Mouse (Mus musculus) retina, postnatal 7 days (tissue): Measurements from ENCODE around the gene Tmcc1.

Source experiments
- DNase-seq: peaks from one replicate; pipeline ENCODE4 v3.0.0-alpha.2; 2012; ENCODE audit warnings: low read depth, low spot score

Tmcc1 gene

GRCm38 (mm10) chr6:115993463-115994145 lies 199.7 kb downstream of the Tmcc1 start:
- no peak for DNase-seq

DNA sequence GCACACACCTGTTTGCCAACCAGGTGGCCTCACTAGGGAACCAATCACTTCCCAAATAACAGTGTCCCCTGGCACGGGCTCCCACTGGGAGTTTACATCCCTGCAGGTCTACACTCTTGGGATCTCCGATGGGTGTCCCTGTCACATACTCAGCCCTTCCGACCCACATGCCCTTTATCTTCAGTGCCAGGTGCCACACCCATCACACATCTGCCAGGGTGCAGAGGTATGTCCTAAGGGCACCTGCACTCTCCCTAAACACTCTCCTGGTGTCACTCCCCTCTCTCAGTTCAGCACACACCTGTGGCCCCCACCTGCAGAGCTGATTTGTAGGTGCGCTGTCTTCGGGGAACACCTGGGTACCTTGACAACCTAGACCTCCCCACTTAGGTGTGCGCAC lies 200.3 kb downstream of the Tmcc1 start:
- no peak for DNase-seq

DNA sequence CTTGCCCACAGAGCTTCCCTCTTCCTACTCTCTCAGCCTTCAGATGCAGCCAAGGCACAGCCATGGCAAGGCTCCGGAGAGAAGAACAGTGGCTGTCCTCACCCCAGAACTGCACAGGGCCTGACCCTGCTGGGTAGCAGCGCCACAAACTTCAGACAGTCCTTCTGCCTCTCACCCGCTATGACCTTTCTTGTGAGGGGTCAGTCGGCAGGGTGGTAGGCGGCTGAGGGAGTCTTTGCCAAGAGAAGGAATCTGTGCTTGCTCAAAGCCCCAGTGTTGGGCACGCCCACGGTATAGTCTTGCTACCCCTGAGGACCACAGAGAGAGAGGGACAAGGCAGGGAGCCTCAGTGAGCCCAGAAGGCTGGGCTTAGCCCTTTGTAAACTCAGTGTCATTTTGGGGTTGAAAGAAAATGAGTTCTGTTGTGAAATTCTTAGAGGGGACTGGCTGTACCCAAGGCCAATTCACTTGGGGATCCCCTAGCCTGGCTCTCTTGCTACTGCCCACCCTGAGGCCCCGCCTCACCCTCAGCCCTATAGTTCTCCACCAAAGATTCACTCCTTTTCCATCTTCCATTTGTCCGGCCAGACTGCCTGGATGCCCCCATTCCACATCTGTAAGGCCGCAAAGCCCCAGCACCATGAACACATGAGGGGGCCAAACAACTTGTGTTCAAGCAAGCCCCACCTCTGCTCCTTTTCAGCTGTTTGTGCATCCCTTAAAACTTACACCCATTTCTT lies 201.2 kb downstream of the Tmcc1 start:
- DNase-seq = no peak

- DNase-seq = no peak
These were observed 202.0 kb downstream of the Tmcc1 start for GRCm38 (mm10) chr6:115991108-115991880.

DNA sequence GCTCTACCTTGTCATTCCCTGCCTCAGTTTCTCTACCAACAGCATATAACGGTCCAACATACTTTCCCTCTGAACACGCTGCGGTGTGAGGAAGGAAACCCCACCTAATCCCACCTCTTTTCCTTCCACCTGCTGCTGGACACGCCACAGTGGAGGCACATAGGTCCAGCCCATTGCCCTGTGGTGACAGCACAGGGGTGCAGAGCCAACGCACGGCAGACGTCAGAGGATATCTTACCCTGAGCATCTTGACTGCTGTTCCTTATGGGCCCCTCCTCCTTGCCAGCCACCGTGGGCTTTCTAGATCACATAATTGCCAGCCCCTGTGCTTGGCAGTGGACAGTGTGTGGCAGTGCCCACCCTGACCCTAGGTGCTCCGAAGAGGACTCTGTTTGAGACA lies 202.8 kb downstream of the Tmcc1 start:
- DNase-seq = no peak

- no peak for DNase-seq
These were observed 203.2 kb downstream of the Tmcc1 start for GRCm38 (mm10) chr6:115990056-115990455.

DNA sequence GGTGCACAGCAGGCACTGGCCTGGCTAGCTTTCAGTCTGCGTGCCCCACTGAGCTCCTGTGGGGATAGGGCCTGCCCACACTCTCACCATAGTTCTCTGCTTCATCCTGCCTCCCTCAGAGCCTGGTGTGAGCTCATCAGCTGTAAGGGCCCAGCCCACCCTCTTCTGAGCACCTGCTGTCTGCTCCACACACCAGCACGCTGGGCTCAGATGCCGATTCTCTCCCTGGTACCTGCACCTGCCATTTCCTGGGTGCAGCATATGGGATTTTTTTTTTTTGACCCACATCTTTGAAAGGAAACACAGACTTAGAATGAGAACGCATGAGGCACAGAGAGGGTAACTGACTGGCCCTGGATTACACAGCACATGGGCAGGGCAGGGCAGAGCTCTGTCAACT lies 203.7 kb downstream of the Tmcc1 start:
- no peak for DNase-seq

DNA sequence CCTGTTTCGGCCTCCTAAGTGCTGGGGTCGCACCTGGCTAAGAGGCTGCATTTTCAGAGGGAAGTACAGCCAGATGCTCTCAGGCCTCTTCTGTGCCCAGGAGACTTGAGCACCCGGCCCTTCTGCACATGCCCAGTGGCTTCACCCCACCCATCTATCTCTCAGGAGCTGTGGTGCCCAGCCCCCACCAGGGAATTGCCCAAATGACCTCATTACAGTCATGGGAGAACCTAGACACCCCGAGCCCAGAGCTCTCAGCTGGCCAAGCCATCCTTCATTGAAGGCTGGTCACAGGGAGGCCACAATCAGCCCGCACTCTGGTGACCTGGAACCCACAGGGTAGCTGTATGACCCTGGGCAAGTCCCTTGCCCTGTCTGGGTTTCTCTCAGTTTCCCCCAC lies 204.3 kb downstream of the Tmcc1 start:
- DNase-seq = no peak

- DNase-seq = no peak
These were observed 206.1 kb downstream of the Tmcc1 start for GRCm38 (mm10) chr6:115987096-115987747.

GRCm38 (mm10) chr6:115986472-115987095 lies 206.7 kb downstream of the Tmcc1 start:
- no peak for DNase-seq

DNA sequence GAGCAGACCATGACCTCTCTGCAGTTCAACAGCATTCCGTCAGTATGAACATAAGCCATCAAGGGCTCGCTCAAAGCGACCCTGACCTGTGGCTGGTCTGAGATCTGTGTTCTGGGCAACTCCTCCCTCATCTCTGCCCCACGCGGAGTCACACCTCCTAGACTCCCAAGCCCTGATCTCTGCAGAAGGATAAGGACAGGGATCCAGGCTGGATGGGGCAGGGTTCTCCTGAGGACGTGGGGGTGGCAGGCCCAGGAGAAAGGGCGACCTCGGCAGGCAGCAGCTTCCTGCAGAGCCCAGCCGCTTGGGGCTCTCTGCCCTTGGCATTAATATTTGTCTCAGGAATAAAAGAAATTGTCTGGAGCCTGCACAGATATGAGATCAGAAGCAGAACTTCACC lies 207.7 kb downstream of the Tmcc1 start:
- no peak for DNase-seq

- DNase-seq = no peak
These were observed 208.7 kb downstream of the Tmcc1 start for GRCm38 (mm10) chr6:115984580-115984979.

DNA sequence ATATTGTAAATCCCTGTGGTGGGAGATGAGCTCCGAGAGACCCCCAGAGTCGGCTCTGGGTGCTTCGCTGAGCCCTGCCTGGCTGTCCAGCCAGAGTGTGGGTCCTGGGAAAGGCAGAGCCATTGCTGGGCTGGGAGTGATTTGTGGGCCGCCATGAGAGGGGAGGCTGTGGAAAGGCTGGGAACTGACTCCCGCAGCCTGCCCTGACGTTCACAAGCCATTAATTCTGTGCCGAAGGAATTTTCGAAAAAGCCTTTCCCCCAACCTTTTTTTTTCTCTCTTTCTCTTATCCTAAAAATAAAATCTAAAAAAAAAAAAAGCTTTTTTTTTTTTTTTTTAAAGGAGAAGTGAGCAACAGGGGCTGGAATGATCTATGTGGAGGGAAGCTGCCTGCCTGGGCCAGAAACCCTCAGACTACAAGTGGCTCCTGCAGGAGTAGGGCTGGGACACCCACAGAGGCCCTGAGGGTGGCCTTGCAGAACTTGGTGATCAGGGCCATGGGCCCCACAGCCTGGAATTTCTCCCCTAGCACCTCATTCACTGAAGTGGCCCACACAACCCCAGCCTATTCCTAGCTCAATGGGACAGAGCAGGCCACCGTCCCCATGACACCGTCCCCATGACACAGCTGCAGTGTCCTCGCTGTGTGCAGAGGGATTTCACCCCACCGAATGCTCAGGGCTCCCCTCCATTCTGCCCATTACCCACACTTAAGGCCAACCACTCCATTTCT lies 209.8 kb downstream of the Tmcc1 start:
- DNase-seq = no peak

DNA sequence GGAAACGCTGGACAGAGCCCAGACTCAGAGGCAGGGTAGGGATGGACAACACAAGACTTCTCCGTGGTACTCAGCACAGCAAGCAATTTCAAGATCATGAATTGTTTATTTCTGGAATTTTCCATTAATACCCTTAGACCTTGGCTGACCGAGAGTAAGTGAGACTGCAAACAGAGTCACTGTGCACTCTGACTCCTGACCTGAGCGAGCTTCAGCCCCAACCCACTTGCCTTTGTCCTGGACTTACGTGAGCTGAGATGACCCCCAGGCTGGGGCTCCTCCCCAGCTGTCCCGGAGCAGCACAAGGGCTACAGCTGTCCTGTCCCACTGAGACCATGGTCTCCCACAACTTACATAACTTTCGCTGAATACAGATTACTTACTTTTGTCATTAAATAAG lies 210.4 kb downstream of the Tmcc1 start:
- no peak for DNase-seq

DNA sequence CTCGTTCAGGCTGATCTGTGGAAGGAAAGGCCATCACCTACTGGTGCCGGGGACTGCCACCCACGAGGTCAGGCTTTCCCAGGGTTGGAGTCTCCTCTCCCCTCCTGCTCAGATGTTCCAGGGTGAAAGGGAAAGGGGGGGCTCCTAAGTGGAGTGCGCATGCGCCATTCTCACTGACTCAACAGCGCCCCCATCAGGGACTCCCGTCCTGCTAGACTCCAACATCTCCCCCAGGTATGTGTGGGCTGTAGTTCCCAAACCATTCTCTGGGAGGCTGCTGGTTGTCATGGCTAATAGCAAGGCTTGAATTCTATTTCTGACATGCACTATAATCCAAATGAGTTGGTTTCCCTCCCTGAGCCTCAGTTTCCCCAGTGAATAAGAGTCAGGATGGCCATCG lies 214.7 kb downstream of the Tmcc1 start:
- DNase-seq = no peak

DNA sequence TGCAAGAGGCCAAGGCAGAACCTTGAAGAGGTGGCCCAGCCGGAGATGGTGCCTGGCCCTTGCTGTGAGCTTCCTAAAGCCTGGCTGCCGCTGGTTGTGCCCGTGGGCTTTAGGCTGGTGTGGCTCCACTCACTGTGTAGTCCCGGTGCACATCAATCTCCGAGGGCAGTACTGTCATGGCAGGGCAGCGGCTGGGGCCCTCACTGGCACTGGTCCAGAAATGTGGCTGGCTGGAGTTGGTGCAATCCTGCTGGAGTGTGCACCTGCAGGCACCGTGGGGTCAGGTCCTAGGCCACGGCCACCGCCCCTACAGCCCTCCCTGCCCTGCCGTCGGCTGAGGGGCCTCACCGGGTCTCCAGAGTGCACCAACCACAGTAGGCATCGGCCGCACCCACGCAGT lies 215.5 kb downstream of the Tmcc1 start:
- no peak for DNase-seq

DNA sequence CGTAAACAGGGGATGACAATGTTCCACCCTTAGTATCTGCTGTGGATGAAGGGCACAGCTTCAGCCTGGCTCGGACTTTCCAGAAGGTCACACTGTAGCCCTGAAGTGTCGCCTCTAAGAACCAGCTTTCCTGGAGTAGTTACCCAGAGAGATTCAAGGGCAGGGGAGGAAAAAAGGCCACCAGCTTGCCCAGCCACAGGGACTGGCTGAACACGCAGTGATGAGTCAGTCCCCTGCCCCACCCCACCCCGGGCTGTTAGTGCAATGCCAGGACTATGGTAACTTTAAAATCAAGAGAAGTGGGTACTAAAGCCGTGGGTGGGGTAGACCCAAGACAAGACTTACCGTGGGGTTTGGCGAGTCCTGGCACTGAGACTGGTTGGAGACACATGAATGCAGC lies 217.7 kb downstream of the Tmcc1 start:
- DNase-seq = no peak

DNA sequence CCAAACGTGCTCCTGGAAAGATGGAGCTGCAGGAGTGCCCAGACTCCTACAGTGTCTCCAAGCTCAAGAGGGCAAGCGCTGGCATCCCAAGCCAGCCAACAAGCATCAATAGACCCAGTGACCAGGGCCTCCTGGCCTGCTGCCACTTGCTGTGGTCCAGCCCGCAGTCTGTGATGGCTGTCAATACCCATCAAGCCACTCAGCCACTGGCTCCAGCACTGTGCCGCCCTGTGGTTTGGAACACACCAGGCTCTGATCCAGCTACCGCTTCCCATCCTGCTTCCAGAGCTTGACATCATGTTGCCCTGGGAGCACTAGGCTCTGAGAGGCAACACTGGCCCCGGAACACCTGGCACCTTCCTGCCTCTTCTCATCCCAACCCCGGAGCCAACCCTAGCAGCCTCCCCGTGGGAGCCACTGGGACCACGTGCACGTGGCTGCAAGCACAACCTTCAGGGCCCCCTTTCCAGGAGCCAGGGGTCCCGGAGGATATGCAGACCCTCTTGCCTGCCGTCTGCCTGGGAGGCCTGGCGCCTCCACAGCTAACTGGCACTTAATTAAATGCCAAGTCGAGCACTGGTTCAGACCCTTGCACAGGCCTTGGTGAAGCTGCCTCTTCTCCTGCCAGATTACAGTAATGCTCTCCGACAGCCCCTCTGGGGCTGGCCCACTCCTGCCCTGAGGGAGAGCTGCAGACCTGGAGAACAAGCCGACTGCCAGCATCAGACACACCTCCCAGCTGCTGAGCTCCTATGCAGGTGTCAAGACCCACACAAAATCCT lies 219.2 kb downstream of the Tmcc1 start:
- DNase-seq = no peak

DNA sequence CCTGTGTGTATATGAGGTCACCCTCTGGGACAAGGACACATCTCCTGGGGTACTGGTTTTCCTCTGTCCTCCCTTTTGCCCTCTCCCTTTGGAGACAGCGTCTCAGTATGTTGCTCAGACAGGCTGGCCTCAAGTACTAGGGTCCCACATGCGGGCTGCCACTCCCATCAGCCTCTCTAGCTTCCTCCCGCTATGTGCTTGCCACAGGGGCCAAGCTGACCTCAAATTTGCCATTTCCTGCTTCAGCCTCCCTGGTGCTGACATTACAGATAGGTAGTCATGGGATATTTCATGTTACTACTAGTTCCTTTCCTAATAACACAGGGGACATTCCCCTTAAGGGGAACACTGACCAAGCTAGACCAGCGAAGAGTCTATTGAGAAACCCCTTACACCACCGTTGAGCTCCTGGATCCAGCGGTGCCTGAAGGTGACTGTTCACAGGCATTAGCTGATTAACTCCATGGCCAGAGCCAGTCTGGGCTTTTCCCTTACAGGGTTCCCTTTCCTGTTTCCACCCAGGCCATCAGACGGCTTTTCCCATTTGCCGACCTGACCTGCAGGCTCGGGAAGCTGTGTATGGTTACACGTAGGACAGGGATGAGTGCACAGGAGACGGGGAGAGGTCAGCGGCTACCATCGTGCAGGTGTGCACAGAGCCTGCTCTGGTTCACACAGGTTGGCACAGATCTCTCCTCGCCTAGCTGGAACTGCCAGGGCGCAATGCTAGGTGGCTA lies 220.0 kb downstream of the Tmcc1 start:
- DNase-seq = no peak
